Mouse (Mus musculus): ENCODE results near the gene Pde9a. TPM values are rescaled to one million over a fixed set of nuclear protein-coding genes. Genes with fewer than 3 reads are reported as not detected.

The Pde9a gene
- polyA plus RNA-seq, 1 experiment = not detected

DNA sequence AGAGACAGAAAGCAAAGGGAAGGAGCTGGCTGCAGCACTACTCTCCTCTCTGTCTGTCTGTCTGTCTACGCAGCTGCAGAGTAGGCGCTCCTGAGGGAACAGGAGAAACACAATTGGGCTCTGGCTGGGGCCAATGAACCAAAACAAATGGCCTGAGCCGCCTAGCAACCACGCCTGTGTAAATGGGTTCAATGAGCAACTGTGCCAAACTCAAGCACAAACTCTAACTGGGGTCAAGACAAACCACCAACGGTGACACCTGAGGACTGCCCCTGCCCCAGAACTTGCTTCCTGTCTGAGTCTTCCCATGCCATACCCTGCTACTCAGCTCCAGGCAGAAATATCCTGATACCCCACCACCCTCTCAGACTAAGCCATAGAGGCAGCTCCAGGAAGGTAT lies 119.0 kb downstream of the Pde9a start:
- H3K27ac ChIP-seq (ENCODE audit: insufficient read depth, low read depth, low read length) = no peak overlapping the region
- TF ChIP-seq POLR2A (IDR thresholded peaks at IDR 0.05; ENCODE audit: insufficient read depth, low read depth, low read length) = no peak
- TF ChIP-seq CTCF (IDR thresholded peaks at IDR 0.05; ENCODE audit: insufficient read depth, low read depth, low read length) = no peak
- H3K4me1 ChIP-seq (ENCODE audit: control insufficient read depth, insufficient read depth, low read length) = peaks cover 27% of the 10 kb centered on the region
- H3K4me3 ChIP-seq (ENCODE audit: insufficient read depth, low read depth, low read length) = no peak overlapping the region
- 49% methylated on average over 5 of the region's 5 CpGs for WGBS

DNA sequence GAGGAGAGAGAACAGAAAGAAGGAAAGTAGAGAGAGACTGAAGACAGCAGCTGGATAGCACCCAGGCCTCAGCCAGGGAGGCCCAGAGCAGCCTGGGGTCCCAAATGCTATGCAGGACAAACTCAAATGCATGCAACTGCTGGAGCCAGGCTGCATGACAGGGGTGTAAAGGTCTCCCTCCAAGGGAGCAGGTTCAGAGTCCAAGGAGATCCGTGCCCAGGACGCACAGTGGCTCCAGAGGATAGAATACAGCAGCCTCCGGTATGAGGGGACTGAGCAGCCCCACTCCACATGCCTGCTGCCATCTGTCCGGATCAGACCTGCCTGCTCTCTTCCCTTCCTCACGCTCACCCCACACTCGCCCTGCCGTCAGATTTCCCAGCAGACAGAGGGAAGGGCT lies 120.3 kb downstream of the Pde9a start:
- 88% methylated on average over 7 of the region's 7 CpGs for WGBS
- H3K4me3 ChIP-seq (ENCODE audit: insufficient read depth, low read depth, low read length) = no peak overlapping the region
- TF ChIP-seq CTCF (IDR thresholded peaks at IDR 0.05; ENCODE audit: insufficient read depth, low read depth, low read length) (no peak), POLR2A (IDR thresholded peaks at IDR 0.05; ENCODE audit: insufficient read depth, low read depth, low read length) (no peak)
- H3K27ac ChIP-seq (ENCODE audit: insufficient read depth, low read depth, low read length) = no peak overlapping the region
- peaks cover 27% of the 10 kb centered on the region for H3K4me1 ChIP-seq (ENCODE audit: control insufficient read depth, insufficient read depth, low read length)

DNA sequence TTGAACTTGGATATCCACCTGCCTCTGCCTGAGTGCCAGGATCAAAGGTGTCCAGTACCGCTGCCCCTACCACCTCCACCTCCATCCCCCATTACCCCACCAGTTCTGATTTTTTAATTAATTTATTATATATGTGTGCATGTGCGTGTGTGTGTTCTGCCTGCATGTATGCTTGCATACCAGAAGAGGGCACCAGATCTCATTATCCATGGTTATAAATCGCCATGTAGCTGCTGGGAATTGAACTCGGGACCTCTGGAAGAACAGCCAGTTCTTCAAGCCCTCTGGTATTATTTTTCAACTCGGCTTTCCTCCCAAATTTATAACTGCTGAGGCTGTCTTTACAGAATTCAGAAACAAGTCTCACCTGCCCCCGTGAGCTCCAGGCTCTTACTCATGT lies 124.9 kb downstream of the Pde9a start:
- Histone ChIP-seq H3K4me1 (ENCODE audit: control insufficient read depth, insufficient read depth, low read length) (no peaks in the 10 kb centered on the region), H3K4me3 (ENCODE audit: insufficient read depth, low read depth, low read length) (no peak overlapping the region), H3K27ac (ENCODE audit: insufficient read depth, low read depth, low read length) (no peak overlapping the region)
- 94% methylated on average over 6 of the region's 6 CpGs for WGBS
- TF ChIP-seq POLR2A (IDR thresholded peaks at IDR 0.05; ENCODE audit: insufficient read depth, low read depth, low read length) (no peak), CTCF (IDR thresholded peaks at IDR 0.05; ENCODE audit: insufficient read depth, low read depth, low read length) (no peak)

DNA sequence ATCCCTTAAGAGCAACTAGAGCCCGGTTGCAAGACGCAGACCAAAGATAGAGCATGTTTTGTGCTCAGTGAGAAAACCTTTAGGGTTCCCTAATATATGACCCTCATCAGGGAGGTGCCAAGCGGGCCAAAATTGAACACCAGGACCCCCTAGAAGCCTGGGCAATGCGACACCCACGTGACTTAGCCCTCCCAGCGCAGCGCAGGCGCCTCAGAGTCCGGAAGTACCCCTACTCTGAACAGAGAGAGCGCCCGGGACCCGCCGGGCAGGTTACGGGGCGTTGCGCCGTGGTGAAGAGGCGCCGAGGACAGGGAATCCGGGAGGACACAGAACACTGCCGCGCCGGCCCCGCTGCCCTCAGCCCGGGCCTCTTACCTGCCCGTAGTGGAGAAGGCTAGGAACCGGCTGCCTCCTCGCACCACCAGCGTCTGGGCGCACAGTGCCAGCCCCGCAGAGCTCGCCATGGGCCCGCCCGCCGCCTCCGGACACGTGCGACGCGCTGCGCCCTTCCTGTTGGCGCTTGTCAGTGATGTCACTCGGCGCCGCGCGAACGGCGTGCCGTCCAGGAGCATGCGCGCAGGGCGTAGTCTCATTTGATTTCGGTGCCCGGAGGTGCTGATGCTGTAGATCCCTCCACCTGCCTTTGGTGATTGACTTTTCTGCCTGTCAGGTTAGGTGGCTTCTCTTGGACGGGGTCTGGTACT lies 125.9 kb downstream of the Pde9a start:
- WGBS = under 1% methylated on average over 56 of the region's 56 CpGs
- Histone ChIP-seq H3K27ac (ENCODE audit: insufficient read depth, low read depth, low read length) (peak overlapping the region; percentile 29; the same call in 1 of the 2 replicates), H3K4me1 (ENCODE audit: control insufficient read depth, insufficient read depth, low read length) (no peaks in the 10 kb centered on the region), H3K4me3 (ENCODE audit: insufficient read depth, low read depth, low read length) (peak overlapping the region; percentile 95)
- TF ChIP-seq CTCF (IDR thresholded peaks at IDR 0.05; ENCODE audit: insufficient read depth, low read depth, low read length) (no peak), POLR2A (IDR thresholded peaks at IDR 0.05; ENCODE audit: insufficient read depth, low read depth, low read length) (peak; percentile 73)

DNA sequence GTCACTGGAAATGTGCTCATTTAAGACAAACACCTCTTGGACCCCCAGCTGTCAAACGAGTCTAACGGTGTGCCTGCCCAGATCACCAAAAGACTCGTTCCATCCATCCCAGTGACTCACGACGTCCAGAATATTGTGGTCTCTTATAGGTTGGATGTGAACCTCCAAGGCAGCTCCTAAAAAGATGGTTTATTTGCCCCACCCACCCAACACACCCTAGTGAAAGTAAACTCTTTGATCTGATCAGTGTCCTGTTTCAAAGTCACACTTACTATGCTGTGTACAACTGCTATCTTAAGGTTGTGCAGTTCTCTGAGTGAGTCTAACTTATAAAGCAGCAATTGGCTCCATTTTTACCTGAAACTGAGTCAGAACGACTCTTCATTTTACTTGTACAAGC lies 126.6 kb downstream of the Pde9a start:
- Histone ChIP-seq H3K4me1 (ENCODE audit: control insufficient read depth, insufficient read depth, low read length) (no peaks in the 10 kb centered on the region), H3K27ac (ENCODE audit: insufficient read depth, low read depth, low read length) (peak overlapping the region; percentile 27; the same call in 1 of the 2 replicates), H3K4me3 (ENCODE audit: insufficient read depth, low read depth, low read length) (peak overlapping the region; percentile 95)
- 14% methylated on average over 6 of the region's 6 CpGs for WGBS
- TF ChIP-seq CTCF (IDR thresholded peaks at IDR 0.05; ENCODE audit: insufficient read depth, low read depth, low read length) (no peak), POLR2A (IDR thresholded peaks at IDR 0.05; ENCODE audit: insufficient read depth, low read depth, low read length) (no peak)

DNA sequence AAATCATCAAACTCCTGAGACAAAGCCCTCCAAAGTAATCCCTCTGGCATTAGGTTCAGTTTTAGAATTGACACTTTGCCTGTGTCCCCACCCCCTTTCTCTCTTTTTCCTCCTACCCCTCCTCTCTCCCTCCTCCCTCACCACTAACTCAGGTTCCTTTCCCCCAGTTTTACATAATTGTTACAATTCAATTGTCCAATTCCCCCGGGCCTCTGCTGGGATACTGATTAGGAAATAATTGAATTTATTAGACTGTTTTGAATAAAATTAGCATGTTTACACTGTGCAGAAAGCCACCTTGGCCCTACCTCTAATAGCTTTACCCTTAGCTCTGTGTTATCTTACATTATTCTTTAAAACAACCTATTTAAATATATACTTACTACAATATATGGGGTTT lies 128.7 kb downstream of the Pde9a start:
- WGBS = 23% methylated on average over 1 of the region's 1 CpGs
- no peaks in the 10 kb centered on the region for H3K4me1 ChIP-seq (ENCODE audit: control insufficient read depth, insufficient read depth, low read length)
- H3K27ac ChIP-seq (ENCODE audit: insufficient read depth, low read depth, low read length) = no peak overlapping the region
- no peak overlapping the region for H3K4me3 ChIP-seq (ENCODE audit: insufficient read depth, low read depth, low read length)
- TF ChIP-seq POLR2A (IDR thresholded peaks at IDR 0.05; ENCODE audit: insufficient read depth, low read depth, low read length) (no peak), CTCF (IDR thresholded peaks at IDR 0.05; ENCODE audit: insufficient read depth, low read depth, low read length) (no peak)

DNA sequence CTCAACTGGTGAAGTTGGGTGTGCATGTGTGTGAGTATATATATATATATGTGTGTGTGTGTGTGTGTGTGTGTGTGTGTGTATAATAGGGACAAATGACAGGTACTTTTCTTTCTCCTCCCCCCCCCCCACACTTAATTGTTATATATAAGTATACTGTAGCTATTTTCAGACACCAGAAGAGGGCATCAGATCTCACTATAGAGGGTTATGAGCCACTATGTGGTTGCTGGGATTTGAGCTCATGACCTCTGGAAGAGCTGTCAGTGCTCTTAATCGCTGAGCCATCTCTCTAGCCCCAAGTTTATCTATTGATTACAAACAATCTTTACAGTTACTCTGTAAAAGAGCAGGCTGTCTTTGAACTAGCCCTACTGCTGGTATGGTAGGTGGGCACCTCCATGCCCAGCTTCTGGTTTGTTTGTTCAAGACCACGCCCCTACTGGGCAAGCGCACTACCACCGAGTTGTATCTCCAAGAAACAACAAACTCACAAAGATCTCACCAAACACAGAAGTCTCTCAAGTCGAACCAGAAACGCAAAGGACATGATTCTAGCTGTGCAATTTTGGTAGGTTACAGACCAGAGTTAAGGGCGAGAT lies 133.4 kb downstream of the Pde9a start:
- H3K27ac ChIP-seq (ENCODE audit: insufficient read depth, low read depth, low read length) = no peak overlapping the region
- 4% methylated on average over 7 of the region's 7 CpGs for WGBS
- no peak for TF ChIP-seq POLR2A (IDR thresholded peaks at IDR 0.05; ENCODE audit: insufficient read depth, low read depth, low read length)
- TF ChIP-seq CTCF (IDR thresholded peaks at IDR 0.05; ENCODE audit: insufficient read depth, low read depth, low read length) = no peak

DNA sequence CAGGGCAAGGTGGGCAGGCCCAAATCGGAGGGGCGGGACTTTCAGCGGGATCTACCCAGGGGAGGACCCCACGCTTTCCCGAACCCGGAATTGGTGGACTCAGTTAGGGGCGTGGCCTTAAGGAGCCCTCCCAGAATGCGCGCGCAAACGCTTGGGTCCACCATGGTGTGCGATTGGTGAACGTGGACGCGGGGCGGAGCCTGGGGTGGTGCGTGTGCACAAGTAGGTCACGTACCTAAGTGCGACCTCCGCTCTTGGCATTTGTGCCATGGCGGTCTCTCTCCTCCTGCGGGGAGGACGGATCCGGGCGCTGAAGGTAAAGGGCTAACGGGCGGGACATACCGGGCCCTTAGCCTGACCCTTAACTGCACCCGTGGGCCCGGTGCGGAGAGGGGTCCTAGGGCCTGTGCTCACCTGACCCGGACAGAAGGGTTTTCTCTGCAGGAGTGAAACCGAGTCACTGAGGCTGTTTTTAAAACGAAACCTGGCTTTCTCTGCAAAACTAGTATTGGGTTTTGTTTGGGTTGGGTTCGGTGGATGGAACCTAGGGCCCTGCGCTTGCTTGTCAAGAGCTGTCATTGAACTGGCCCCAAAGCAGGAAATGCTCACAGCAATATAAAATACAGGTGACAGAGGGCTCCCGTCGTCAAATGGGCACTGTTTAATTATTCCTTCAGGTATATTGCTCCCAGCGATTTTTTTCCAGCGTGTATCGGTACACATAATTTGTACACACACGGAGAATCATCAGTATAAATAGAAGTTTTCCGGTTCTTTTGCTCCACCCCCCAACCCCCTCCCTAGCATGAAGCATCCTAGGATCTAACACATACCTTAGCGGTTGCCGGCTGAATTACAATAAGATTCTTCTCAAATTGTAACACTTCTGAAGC lies 134.2 kb downstream of the Pde9a start, which contains the start of the genes Wdr4 and Ndufv3:
TSS of gene Wdr4 (minus strand) at position 35 of the 893 bp plus-strand sequence.
TSS of gene Ndufv3 (plus strand) at position 170 of the 893 bp plus-strand sequence.
- TF ChIP-seq POLR2A (IDR thresholded peaks at IDR 0.05; ENCODE audit: insufficient read depth, low read depth, low read length) (peak; percentile 81), CTCF (IDR thresholded peaks at IDR 0.05; ENCODE audit: insufficient read depth, low read depth, low read length) (no peak)
- H3K4me3 ChIP-seq (ENCODE audit: insufficient read depth, low read depth, low read length) = peak within 1 kb of the TSS; percentile 90
- peaks cover 11% of the 10 kb centered on the region; the same call in 1 of the 2 replicates for H3K4me1 ChIP-seq (ENCODE audit: control insufficient read depth, insufficient read depth, low read length)
- WGBS = under 1% methylated on average over 45 of the region's 45 CpGs
- H3K27ac ChIP-seq (ENCODE audit: insufficient read depth, low read depth, low read length) = peak within 1 kb of the TSS; percentile 90

More for the DNA sequence above, 133.4 kb downstream of the Pde9a start:
- H3K4me1 ChIP-seq (ENCODE audit: control insufficient read depth, insufficient read depth, low read length) = peaks cover 11% of the 10 kb centered on the region; the same call in 1 of the 2 replicates
- H3K4me3 ChIP-seq (ENCODE audit: insufficient read depth, low read depth, low read length) = peak overlapping the region; percentile 90
